ENCODE assay signal across 26 mouse cellular contexts in genomic region chr8:11366251-11366650, GRCm38 (mm10). TPM values are rescaled to one million over a fixed set of nuclear protein-coding genes. Genes with fewer than 3 reads are reported as not detected.
DNase-seq lines count a peak whose midpoint lies in the region; ATAC-seq and TF ChIP-seq lines count a peak whose summit lies in the region.
"Had no signal": no experiment of that assay in that cellular context is flagged by ENCODE, and none has a peak within 500 bp of the region (broad histone marks: within the 10 kb centered on the region; RNA-seq: fewer than 3 reads in every experiment).

No protein-coding gene starts in this region.

- 0 out of 2 replicates have a peak overlapping the region, but pooled peaks have one; percentile 33 for H3K27ac ChIP-seq in forebrain, embryonic 10.5 days
- no peak overlapping the region for H3K27ac ChIP-seq in forebrain, embryonic 15.5 days (replicated peaks)
- peak overlapping the region; percentile 70 for H3K27ac ChIP-seq in heart, postnatal 0 days (ENCODE audit: low read depth)
- H3K27ac ChIP-seq in heart, embryonic 11.5 days (ENCODE audit: low read depth, low read length) = no peak overlapping the region
- peak overlapping the region; percentile 52 for H3K27ac ChIP-seq in testis, adult 2 months (ENCODE audit: control insufficient read depth, insufficient read depth, low read depth, low read length)
- H3K27ac ChIP-seq: embryonic facial prominence, embryonic 12.5 days; heart, embryonic 10.5 days; hindbrain, embryonic 14.5 days; limb, embryonic 12.5 days; midbrain, embryonic 13.5 days had no signal

- DNase-seq in forebrain, embryonic 10.5 days (ENCODE audit: extremely low spot score, low spot score) = no peak
- DNase-seq in heart, postnatal 0 days (ENCODE audit: low spot score) = no peak
- DNase-seq in testis, postnatal 10 days (ENCODE audit: low spot score) = no peak
- DNase-seq: cerebellum, adult 11 months; cerebellum, adult 9-10 months; embryo, embryonic 11 days; gastrocnemius, postnatal 10 days; heart, postnatal 14 days; kidney, postnatal 25 days; lung, postnatal 4 days had no signal

- H3K27me3 ChIP-seq in forebrain, embryonic 10.5 days (ENCODE audit: poor library complexity, severe bottlenecking) = no peaks in the 10 kb centered on the region
- H3K27me3 ChIP-seq in forebrain, embryonic 15.5 days = no peaks in the 10 kb centered on the region
- no peaks in the 10 kb centered on the region for H3K27me3 ChIP-seq in heart, postnatal 0 days (ENCODE audit: control insufficient read depth, insufficient read depth, low read length)
- no peaks in the 10 kb centered on the region for H3K27me3 ChIP-seq in heart, embryonic 11.5 days (ENCODE audit: control insufficient read depth, insufficient read depth, low read length)
- H3K27me3 ChIP-seq in testis, adult 2 months (ENCODE audit: control insufficient read depth, insufficient read depth, low read length) = no peaks in the 10 kb centered on the region
- H3K27me3 ChIP-seq: embryonic facial prominence, embryonic 12.5 days; limb, embryonic 12.5 days; midbrain, embryonic 13.5 days; neural tube, embryonic 13.5 days had no signal

- no peaks in the 10 kb centered on the region for H3K9me3 ChIP-seq in forebrain, embryonic 10.5 days
- no peaks in the 10 kb centered on the region for H3K9me3 ChIP-seq in forebrain, embryonic 15.5 days
- H3K9me3 ChIP-seq in heart, postnatal 0 days (replicated peaks; ENCODE audit: control insufficient read depth, low read length) = no peaks in the 10 kb centered on the region
- H3K9me3 ChIP-seq in heart, embryonic 11.5 days (replicated peaks; ENCODE audit: control insufficient read depth, low read length) = no peaks in the 10 kb centered on the region
- H3K9me3 ChIP-seq: embryonic facial prominence, embryonic 12.5 days; heart, embryonic 10.5 days; limb, embryonic 12.5 days; midbrain, embryonic 13.5 days; neural tube, embryonic 13.5 days had no signal

- 92% methylated on average over 5 of the region's 5 CpGs for WGBS in forebrain, embryonic 10.5 days
- 88% methylated on average over 5 of the region's 5 CpGs for WGBS in forebrain, embryonic 15.5 days
- 61% methylated on average over 5 of the region's 5 CpGs for WGBS in heart, postnatal 0 days
- WGBS in heart, embryonic 11.5 days (ENCODE audit: insufficient replicate concordance) = 74% methylated on average over 5 of the region's 5 CpGs

- H3K4me1 ChIP-seq in forebrain, embryonic 10.5 days = peaks cover 66% of the 10 kb centered on the region
- peaks cover 20% of the 10 kb centered on the region for H3K4me1 ChIP-seq in forebrain, embryonic 15.5 days
- peaks cover 60% of the 10 kb centered on the region for H3K4me1 ChIP-seq in heart, postnatal 0 days (ENCODE audit: control insufficient read depth, insufficient read depth)
- peaks cover 50% of the 10 kb centered on the region for H3K4me1 ChIP-seq in heart, embryonic 11.5 days (ENCODE audit: control insufficient read depth, insufficient read depth, low read length)
- peaks cover 2% of the 10 kb centered on the region; the same call in 1 of the 2 replicates for H3K4me1 ChIP-seq in testis, adult 2 months (ENCODE audit: control insufficient read depth, insufficient read depth, low read length)

- TF ChIP-seq POLR2A in testis, adult 2 months (IDR thresholded peaks at IDR 0.05; ENCODE audit: control insufficient read depth, low read depth, low read length) = no peak

- no peak for TF ChIP-seq CTCF in heart, postnatal 0 days (IDR thresholded peaks at IDR 0.05; ENCODE audit: low read depth)
- no peak for TF ChIP-seq CTCF in testis, adult 2 months (IDR thresholded peaks at IDR 0.05; ENCODE audit: control insufficient read depth, insufficient read depth, insufficient replicate concordance, low read depth, low read length)

- TF ChIP-seq EP300 in heart, postnatal 0 days (IDR thresholded peaks at IDR 0.05; ENCODE audit: low read depth) = no peak

- ATAC-seq in forebrain, embryonic 15.5 days (replicated peaks) = no peak
- no peak for ATAC-seq in heart, postnatal 0 days (ENCODE audit: insufficient read depth, low read depth)
- ATAC-seq in heart, embryonic 11.5 days (replicated peaks; ENCODE audit: insufficient number of reproducible peaks, low FRiP score, low TSS enrichment) = no peak
- ATAC-seq in megakaryocyte, adult 5-6 weeks (ENCODE audit: poor library complexity, severe bottlenecking) = no peak
- ATAC-seq: CD4-positive, CD25-positive, alpha-beta regulatory T cell, adult 4 months; forebrain, embryonic 16.5 days; intestine, postnatal 0 days; lung, postnatal 0 days; midbrain, embryonic 13.5 days had no signal

- H3K4me2 ChIP-seq in forebrain, embryonic 15.5 days (replicated peaks) = no peak overlapping the region
- H3K4me2 ChIP-seq in heart, postnatal 0 days (ENCODE audit: low read depth, low read length) = no peak overlapping the region
- H3K4me2 ChIP-seq in heart, embryonic 11.5 days = no peak overlapping the region
- H3K4me2 ChIP-seq: embryonic facial prominence, embryonic 12.5 days; hindbrain, embryonic 14.5 days; limb, embryonic 12.5 days; liver, embryonic 11.5 days; midbrain, embryonic 13.5 days; neural tube, embryonic 13.5 days had no signal

- H3K36me3 ChIP-seq in forebrain, embryonic 10.5 days (replicated peaks) = peaks cover 10% of the 10 kb centered on the region
- no peaks in the 10 kb centered on the region for H3K36me3 ChIP-seq in forebrain, embryonic 15.5 days
- peaks cover 4% of the 10 kb centered on the region; the same call in 1 of the 2 replicates for H3K36me3 ChIP-seq in heart, postnatal 0 days (replicated peaks; ENCODE audit: control insufficient read depth, insufficient read depth, low read length)
- H3K36me3 ChIP-seq in heart, embryonic 11.5 days (ENCODE audit: control insufficient read depth, insufficient read depth, low read length) = no peaks in the 10 kb centered on the region
- no peaks in the 10 kb centered on the region for H3K36me3 ChIP-seq in testis, adult 2 months (ENCODE audit: control insufficient read depth, insufficient read depth, low read length)
- H3K36me3 ChIP-seq: embryonic facial prominence, embryonic 12.5 days; limb, embryonic 12.5 days; midbrain, embryonic 13.5 days; neural tube, embryonic 13.5 days had no signal

- H3K9ac ChIP-seq in forebrain, embryonic 15.5 days (replicated peaks) = no peak overlapping the region
- H3K9ac ChIP-seq in heart, postnatal 0 days (replicated peaks; ENCODE audit: low read depth, low read length) = no peak overlapping the region
- no peak overlapping the region for H3K9ac ChIP-seq in heart, embryonic 11.5 days (ENCODE audit: low read depth, low read length)
- H3K9ac ChIP-seq: embryonic facial prominence, embryonic 12.5 days; hindbrain, embryonic 14.5 days; limb, embryonic 12.5 days; midbrain, embryonic 13.5 days; neural tube, embryonic 13.5 days had no signal

- no peak overlapping the region for H3K4me3 ChIP-seq in forebrain, embryonic 10.5 days
- no peak overlapping the region for H3K4me3 ChIP-seq in forebrain, embryonic 15.5 days
- H3K4me3 ChIP-seq in heart, postnatal 0 days (ENCODE audit: low read depth, low read length) = no peak overlapping the region
- no peak overlapping the region for H3K4me3 ChIP-seq in heart, embryonic 11.5 days (ENCODE audit: low read depth, low read length)
- no peak overlapping the region for H3K4me3 ChIP-seq in testis, adult 2 months (ENCODE audit: control insufficient read depth, low read depth, low read length)
- H3K4me3 ChIP-seq: embryonic facial prominence, embryonic 12.5 days; heart, embryonic 10.5 days; limb, embryonic 12.5 days; midbrain, embryonic 13.5 days; neural tube, embryonic 13.5 days had no signal

RNA-seq across cellular contexts. Expression of gene Col4a1, which starts 53.6 kb away (rescaled TPM):
- 123 and 129 TPM in 2 replicates for polyA plus RNA-seq in forebrain, embryonic 10.5 days (2016; fragmentation: Nextera tagmentation; extraction: Ambion mirVana)
- polyA plus RNA-seq in forebrain, embryonic 15.5 days (2015; fragmentation: Nextera tagmentation; extraction: Ambion mirVana) = 61.4 and 67.6 TPM in 2 replicates
- 921 and 1,061 TPM in 2 replicates for total RNA-seq in heart, postnatal 0 days (2014; rRNA removed; ENCODE audit: low replicate concordance)
- polyA plus RNA-seq in heart, postnatal 0 days (2015; fragmentation: Nextera tagmentation; extraction: Ambion mirVana) = 163 and 191 TPM in 2 replicates
- polyA plus RNA-seq in heart, embryonic 11.5 days (2014; fragmentation: Nextera tagmentation; extraction: Ambion mirVana) = 150 and 187 TPM in 2 replicates
- 17.8 and 18.8 TPM in 2 replicates for polyA plus RNA-seq in testis, adult 2 months (2012; rRNA removed)
- 0.30 and 1.3 TPM in 2 replicates for total RNA-seq in megakaryocyte, adult 5-6 weeks (2015)
- total RNA-seq in megakaryocyte, adult 5-6 weeks (2017) = 0.04 and 1.1 TPM in 2 replicates
- total RNA-seq: megakaryocyte-erythroid progenitor cell, adult 5-6 weeks had no signal

RNA-seq across cellular contexts. Expression of gene Col4a2, which starts 53.6 kb away (rescaled TPM):
- polyA plus RNA-seq in forebrain, embryonic 10.5 days (2016; fragmentation: Nextera tagmentation; extraction: Ambion mirVana) = 47.1 and 49.4 TPM in 2 replicates
- 28.7 and 32.4 TPM in 2 replicates for polyA plus RNA-seq in forebrain, embryonic 15.5 days (2015; fragmentation: Nextera tagmentation; extraction: Ambion mirVana)
- total RNA-seq in heart, postnatal 0 days (2014; rRNA removed; ENCODE audit: low replicate concordance) = 315 and 329 TPM in 2 replicates
- 87.7 and 98.5 TPM in 2 replicates for polyA plus RNA-seq in heart, postnatal 0 days (2015; fragmentation: Nextera tagmentation; extraction: Ambion mirVana)
- polyA plus RNA-seq in heart, embryonic 11.5 days (2014; fragmentation: Nextera tagmentation; extraction: Ambion mirVana) = 40.6 and 51.0 TPM in 2 replicates
- 8.4 and 9.0 TPM in 2 replicates for polyA plus RNA-seq in testis, adult 2 months (2012; rRNA removed)
- total RNA-seq in megakaryocyte, adult 5-6 weeks (2015) = 0.02 and 0.07 TPM in 2 replicates
- 0.15 and 0.73 TPM in 2 replicates for total RNA-seq in megakaryocyte, adult 5-6 weeks (2017)
- polyA plus RNA-seq: CD4-positive, CD25-positive, alpha-beta regulatory T cell, adult 4 months had no signal

Comparison
In these comparisons a context has a peak if more than half of its experiments do, and no peak if none do; other contexts are left out.
1. H3K27ac ChIP-seq: peak in forebrain, embryonic 10.5 days (single experiment), heart, postnatal 0 days (single experiment) and testis, adult 2 months (single experiment); none in forebrain, embryonic 15.5 days (single experiment) and heart, embryonic 11.5 days (single experiment).